Mouse (Mus musculus) midbrain, embryonic 13.5 days (tissue): Measurements from ENCODE around the gene D630039A03Rik. TPM values are rescaled to one million over a fixed set of nuclear protein-coding genes. Genes with fewer than 3 reads are reported as not detected.

Experiments used
- ATAC-seq: fragments of 200-750 bp; cut with Nextera tagmentation; 2 replicates; pipeline ENCODE4 v1.8.0; 2017; ENCODE audit warnings: mild to moderate bottlenecking, moderate TSS enrichment, moderate library complexity
- H3K27ac ChIP-seq: fragments of 300-500 bp; sonication (generic); 2 replicates; pipeline ENCODE4 v1.5.1; 2015; ENCODE audit warnings: inconsistent platforms, mild to moderate bottlenecking, moderate library complexity
- H3K27me3 ChIP-seq: fragments of 300-500 bp; sonication (generic); 2 replicates; pipeline ENCODE4 v1.6.1; 2015; ENCODE audit warnings: mild to moderate bottlenecking, inconsistent platforms
- H3K36me3 ChIP-seq: fragments of 300-500 bp; sonication (generic); 2 replicates; pipeline ENCODE4 v1.6.1; 2015; ENCODE audit warnings: mild to moderate bottlenecking, inconsistent platforms
- H3K4me1 ChIP-seq: fragments of 300-500 bp; sonication (generic); replicated peaks from 2 replicates; pipeline ENCODE4 v1.6.1; 2015; ENCODE audit warnings: inconsistent platforms
- H3K4me2 ChIP-seq: fragments of 300-500 bp; sonication (generic); replicated peaks from 2 replicates; pipeline ENCODE4 v1.6.1; 2015; ENCODE audit warnings: moderate library complexity, mild to moderate bottlenecking, inconsistent platforms
- H3K4me3 ChIP-seq: fragments of 300-500 bp; sonication (generic); replicated peaks from 2 replicates; pipeline ENCODE4 v1.5.1; 2015; ENCODE audit warnings: mild to moderate bottlenecking, inconsistent platforms
- H3K9ac ChIP-seq: fragments of 300-500 bp; sonication (generic); replicated peaks from 2 replicates; pipeline ENCODE4 v1.6.1; 2015; ENCODE audit warnings: mild to moderate bottlenecking, inconsistent platforms
- H3K9me3 ChIP-seq: fragments of 300-500 bp; sonication (generic); 2 replicates; pipeline ENCODE4 v1.6.1; 2016; ENCODE audit warnings: mild to moderate bottlenecking, inconsistent platforms
- WGBS: fragments of 180-500 bp; shearing (Covaris S2); methylation state at CpG from one replicate; pipeline ENCODE4 v1.1.7; 2015; 5-methylcytosine and 5-hydroxymethylcytosine counted together
- polyA plus RNA-seq: library from polyadenylated mRNA; unstranded; fragments of >200 nt; fragmentation: Nextera tagmentation; extraction: Ambion mirVana; gene quantifications from 2 replicates; pipeline ENCODE4 v1.2.1, GENCODE M21; 2015

The D630039A03Rik gene
- polyA plus RNA-seq, 1 experiment from 2014 or later: not detected

GRCm38 (mm10) chr4:57884511-57884910 lies 31.6 kb downstream of the D630039A03Rik start:
- Histone ChIP-seq H3K9me3 (no peaks in the 10 kb centered on the region), H3K36me3 (no peaks in the 10 kb centered on the region), H3K27me3 (no peaks in the 10 kb centered on the region), H3K9ac (no peak overlapping the region), H3K27ac (no peak overlapping the region), H3K4me1 (peaks cover 16% of the 10 kb centered on the region), H3K4me3 (no peak overlapping the region), H3K4me2 (no peak overlapping the region)
- no peak for ATAC-seq
- 88% methylated on average over 3 of the region's 3 CpGs for WGBS

GRCm38 (mm10) chr4:57883520-57884421 lies 32.3 kb downstream of the D630039A03Rik start:
- no peak for ATAC-seq
- 78% methylated on average over 7 of the region's 7 CpGs for WGBS

GRCm38 (mm10) chr4:57879804-57880357 lies 36.2 kb downstream of the D630039A03Rik start:
- no peaks in the 10 kb centered on the region for H3K27me3 ChIP-seq
- ATAC-seq: peak; percentile 50
- no peaks in the 10 kb centered on the region for H3K9me3 ChIP-seq
- WGBS: 16% methylated on average over 6 of the region's 6 CpGs
- no peak overlapping the region for H3K4me2 ChIP-seq
- H3K9ac ChIP-seq: no peak overlapping the region
- H3K4me1 ChIP-seq: 0 out of 2 replicates have a peak, but pooled peaks cover 3% of the 10 kb centered on the region
- no peak overlapping the region for H3K27ac ChIP-seq
- no peaks in the 10 kb centered on the region for H3K36me3 ChIP-seq
- no peak overlapping the region for H3K4me3 ChIP-seq

More at GRCm38 (mm10) chr4:57883520-57884421, 32.3 kb downstream of the D630039A03Rik start:
- H3K4me2 ChIP-seq: no peak overlapping the region
- no peaks in the 10 kb centered on the region for H3K9me3 ChIP-seq
- H3K27me3 ChIP-seq: no peaks in the 10 kb centered on the region
- no peak overlapping the region for H3K4me3 ChIP-seq
- H3K27ac ChIP-seq: no peak overlapping the region
- H3K4me1 ChIP-seq: peaks cover 16% of the 10 kb centered on the region
- H3K9ac ChIP-seq: no peak overlapping the region
- no peaks in the 10 kb centered on the region for H3K36me3 ChIP-seq

GRCm38 (mm10) chr4:57879137-57879536 lies 37.0 kb downstream of the D630039A03Rik start:
- 88% methylated on average over 5 of the region's 5 CpGs for WGBS

DNA sequence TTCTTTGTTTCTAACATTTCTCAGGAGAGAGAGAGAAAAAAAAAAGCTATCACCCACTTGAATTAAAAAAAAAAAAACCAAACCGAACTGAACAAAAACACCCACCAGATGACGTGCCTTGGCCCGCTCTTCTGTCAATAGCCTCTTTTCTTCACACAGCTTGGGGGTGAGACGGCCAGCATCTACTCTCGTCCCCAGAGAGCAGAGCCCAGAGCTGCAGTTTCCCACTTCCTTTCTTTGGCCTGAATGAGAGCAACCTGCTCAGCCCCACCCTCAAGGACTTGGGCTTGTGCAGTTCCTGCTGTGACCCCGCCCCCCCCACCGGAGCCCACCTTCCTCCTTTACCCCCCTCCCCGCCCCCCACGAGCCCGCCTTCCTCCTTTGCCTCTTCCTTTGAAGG lies 48.6 kb downstream of the D630039A03Rik start:
- 35% methylated on average over 10 of the region's 10 CpGs for WGBS
- no peak overlapping the region for H3K27ac ChIP-seq
- H3K27me3 ChIP-seq: no peaks in the 10 kb centered on the region
- H3K9me3 ChIP-seq: no peaks in the 10 kb centered on the region
- peaks cover 8% of the 10 kb centered on the region; the same call in 1 of the 2 replicates for H3K4me1 ChIP-seq
- H3K4me2 ChIP-seq: no peak overlapping the region
- no peak overlapping the region for H3K4me3 ChIP-seq
- no peak for ATAC-seq
- no peaks in the 10 kb centered on the region for H3K36me3 ChIP-seq
- no peak overlapping the region for H3K9ac ChIP-seq

More at GRCm38 (mm10) chr4:57879137-57879536, 37.0 kb downstream of the D630039A03Rik start:
- Histone ChIP-seq H3K4me3 (no peak overlapping the region), H3K9me3 (no peaks in the 10 kb centered on the region), H3K27me3 (no peaks in the 10 kb centered on the region), H3K4me1 (0 out of 2 replicates have a peak, but pooled peaks cover 2% of the 10 kb centered on the region), H3K27ac (no peak overlapping the region), H3K4me2 (no peak overlapping the region), H3K36me3 (no peaks in the 10 kb centered on the region), H3K9ac (no peak overlapping the region)
- no peak for ATAC-seq

DNA sequence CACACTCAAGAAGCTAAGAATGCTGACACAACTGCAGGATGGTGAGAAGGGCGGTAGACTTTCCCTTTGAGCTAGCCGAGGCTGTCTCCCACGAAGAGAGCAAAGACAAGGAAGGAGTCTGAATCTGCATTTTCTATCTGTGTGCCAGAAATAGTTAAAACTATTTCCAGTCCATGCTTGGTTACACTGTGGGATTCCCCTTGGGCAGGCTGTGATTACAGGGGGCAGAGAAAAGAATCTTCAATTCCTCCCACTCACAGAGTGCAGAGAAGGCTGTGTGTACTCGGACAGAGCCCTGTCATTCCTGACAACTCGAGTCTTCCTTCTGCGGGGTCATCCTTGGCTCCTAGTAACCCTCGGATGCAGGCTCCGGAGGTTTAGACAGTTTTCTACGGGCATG lies 49.1 kb downstream of the D630039A03Rik start:
- Histone ChIP-seq H3K27me3 (no peaks in the 10 kb centered on the region), H3K36me3 (no peaks in the 10 kb centered on the region), H3K27ac (no peak overlapping the region), H3K4me3 (no peak overlapping the region), H3K4me1 (peaks cover 8% of the 10 kb centered on the region; the same call in 1 of the 2 replicates), H3K4me2 (no peak overlapping the region), H3K9me3 (no peaks in the 10 kb centered on the region), H3K9ac (no peak overlapping the region)
- WGBS: 72% methylated on average over 9 of the region's 9 CpGs
- ATAC-seq: no peak

DNA sequence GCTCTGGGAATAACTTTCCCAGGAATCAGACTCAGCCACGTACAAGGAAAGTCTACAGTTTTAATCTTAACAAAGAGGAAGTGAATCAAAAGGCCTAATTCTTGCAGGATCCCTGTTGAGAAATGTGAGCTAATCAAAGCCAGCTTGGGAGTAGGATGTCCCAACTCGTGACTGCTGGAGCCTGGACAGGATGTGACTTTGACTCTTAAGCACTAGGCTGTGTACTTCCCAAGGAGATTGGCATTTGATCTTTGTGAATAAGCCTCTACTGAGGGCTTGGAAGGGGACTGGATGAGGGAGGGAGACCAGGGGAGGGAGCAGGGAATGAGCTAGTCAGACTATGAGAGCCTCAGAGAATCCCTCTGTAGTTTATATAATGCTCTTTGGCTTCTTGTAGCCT lies 50.0 kb downstream of the D630039A03Rik start:
- WGBS: 17% methylated on average over 2 of the region's 2 CpGs

DNA sequence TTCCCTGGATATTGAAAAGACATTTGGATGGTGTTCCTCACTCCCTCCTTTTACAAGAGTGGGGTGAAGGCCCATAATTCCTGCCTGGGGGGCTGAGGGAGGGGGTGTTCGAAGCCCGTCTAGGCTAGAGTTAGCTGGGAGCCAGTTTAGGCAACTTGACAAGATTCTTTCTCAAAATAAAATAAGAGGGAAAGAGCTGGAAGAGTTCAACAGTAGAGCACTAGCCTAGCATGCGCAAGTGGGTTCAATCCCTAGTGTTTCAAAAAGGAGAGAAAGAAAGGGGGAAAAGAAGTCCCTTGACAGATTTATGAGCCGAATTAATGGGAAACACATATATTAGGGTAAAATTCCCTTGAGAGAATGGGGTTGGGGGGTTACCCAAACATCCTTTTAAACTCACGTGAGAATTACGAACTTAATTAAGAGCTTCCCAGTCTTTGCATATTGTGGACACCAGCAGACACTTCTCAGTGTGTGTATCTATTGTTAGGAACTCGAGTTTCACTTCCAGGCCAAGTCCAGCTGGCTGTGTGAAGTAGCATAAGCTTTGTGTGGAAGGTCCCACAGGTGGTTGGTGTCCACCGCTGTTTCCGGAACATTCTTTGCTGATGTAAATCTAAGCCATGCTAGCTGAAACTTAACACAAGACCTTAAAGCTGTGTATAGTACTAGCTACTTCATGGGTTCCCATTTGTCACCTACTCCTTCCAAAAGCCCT lies 53.7 kb downstream of the D630039A03Rik start:
- WGBS: 87% methylated on average over 9 of the region's 9 CpGs
- no peak overlapping the region for H3K4me2 ChIP-seq
- no peak overlapping the region for H3K27ac ChIP-seq
- H3K9me3 ChIP-seq: no peaks in the 10 kb centered on the region
- H3K9ac ChIP-seq: no peak overlapping the region
- H3K4me1 ChIP-seq: peaks cover 5% of the 10 kb centered on the region; the same call in 1 of the 2 replicates
- no peaks in the 10 kb centered on the region for H3K27me3 ChIP-seq
- ATAC-seq: no peak
- no peaks in the 10 kb centered on the region for H3K36me3 ChIP-seq
- no peak overlapping the region for H3K4me3 ChIP-seq

More for the DNA sequence above, 50.0 kb downstream of the D630039A03Rik start:
- Histone ChIP-seq H3K36me3 (no peaks in the 10 kb centered on the region), H3K27ac (no peak overlapping the region), H3K27me3 (no peaks in the 10 kb centered on the region), H3K9ac (no peak overlapping the region), H3K4me2 (no peak overlapping the region), H3K9me3 (no peaks in the 10 kb centered on the region), H3K4me1 (peaks cover 8% of the 10 kb centered on the region; the same call in 1 of the 2 replicates), H3K4me3 (no peak overlapping the region)
- ATAC-seq: no peak

DNA sequence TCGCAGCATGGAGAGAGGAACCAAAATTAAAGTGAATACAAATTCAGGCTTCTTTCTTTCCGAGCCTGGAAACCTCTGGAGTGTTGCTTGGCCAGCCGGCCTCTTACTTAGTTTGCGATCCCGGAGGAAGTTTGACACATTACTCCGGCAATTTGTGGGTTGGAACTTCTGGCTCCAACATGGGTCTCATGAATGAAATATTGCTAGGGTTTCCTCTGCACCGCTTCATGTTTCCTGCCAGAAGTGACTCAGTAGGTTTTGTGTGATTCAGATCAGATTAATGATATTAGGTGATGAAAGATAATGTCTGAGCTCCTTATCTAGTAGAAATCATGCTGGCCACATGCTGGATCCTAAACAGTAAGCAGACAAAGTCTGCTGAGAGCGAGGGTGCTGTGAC lies 54.2 kb downstream of the D630039A03Rik start:
- WGBS: 95% methylated on average over 8 of the region's 8 CpGs

GRCm38 (mm10) chr4:57861166-57861565 lies 54.9 kb downstream of the D630039A03Rik start:
- Histone ChIP-seq H3K36me3 (peaks cover 10% of the 10 kb centered on the region), H3K9me3 (no peaks in the 10 kb centered on the region), H3K9ac (no peak overlapping the region), H3K27ac (no peak overlapping the region), H3K4me2 (no peak overlapping the region), H3K4me1 (no peaks in the 10 kb centered on the region), H3K4me3 (no peak overlapping the region), H3K27me3 (no peaks in the 10 kb centered on the region)
- WGBS: 80% methylated on average over 6 of the region's 6 CpGs
- ATAC-seq: no peak

More for the DNA sequence above, 54.2 kb downstream of the D630039A03Rik start:
- H3K9ac ChIP-seq: no peak overlapping the region
- ATAC-seq: no peak
- peaks cover 3% of the 10 kb centered on the region for H3K36me3 ChIP-seq
- H3K4me3 ChIP-seq: no peak overlapping the region
- no peak overlapping the region for H3K4me2 ChIP-seq
- no peak overlapping the region for H3K27ac ChIP-seq
- no peaks in the 10 kb centered on the region for H3K4me1 ChIP-seq
- H3K27me3 ChIP-seq: no peaks in the 10 kb centered on the region
- no peaks in the 10 kb centered on the region for H3K9me3 ChIP-seq

DNA sequence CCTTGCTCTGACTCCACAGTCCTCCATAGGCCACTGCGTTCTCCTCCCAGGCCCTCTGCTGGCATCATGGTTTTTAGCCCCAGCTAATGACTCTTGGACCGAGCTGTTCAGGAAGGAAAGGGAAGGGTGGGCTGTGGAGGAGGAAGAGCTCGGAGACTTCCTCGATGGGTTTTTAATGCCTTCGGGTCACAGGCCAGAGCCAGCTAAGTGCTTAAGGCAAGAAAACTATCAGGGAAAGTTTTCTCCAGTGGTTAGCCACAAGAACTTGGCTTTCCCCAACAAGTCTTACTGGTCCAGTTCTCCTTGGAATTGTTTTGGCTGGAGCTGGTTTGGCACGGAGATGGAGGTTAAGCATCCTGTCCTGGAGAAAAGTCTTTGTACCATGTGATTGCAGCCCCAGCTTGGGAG lies 55.9 kb downstream of the D630039A03Rik start:
- H3K9ac ChIP-seq: no peak overlapping the region
- no peaks in the 10 kb centered on the region for H3K27me3 ChIP-seq
- no peak overlapping the region for H3K27ac ChIP-seq
- no peak overlapping the region for H3K4me3 ChIP-seq
- no peaks in the 10 kb centered on the region for H3K9me3 ChIP-seq
- peaks cover 18% of the 10 kb centered on the region for H3K36me3 ChIP-seq
- no peak for ATAC-seq
- WGBS: 91% methylated on average over 6 of the region's 6 CpGs
- no peaks in the 10 kb centered on the region for H3K4me1 ChIP-seq
- no peak overlapping the region for H3K4me2 ChIP-seq
